Mouse (Mus musculus): ENCODE results near the gene Eri2. TPM values are rescaled to one million over a fixed set of nuclear protein-coding genes. Genes with fewer than 3 reads are reported as not detected.
"Not testable (repeated sequence)": the region's sequence is repeated elsewhere in the genome, so short reads cannot be mapped to it uniquely, and the experiment has no call there.

Eri2 gene
- polyA plus RNA-seq, 1 experiment from 2014 or later, result 24.5 TPM

DNA sequence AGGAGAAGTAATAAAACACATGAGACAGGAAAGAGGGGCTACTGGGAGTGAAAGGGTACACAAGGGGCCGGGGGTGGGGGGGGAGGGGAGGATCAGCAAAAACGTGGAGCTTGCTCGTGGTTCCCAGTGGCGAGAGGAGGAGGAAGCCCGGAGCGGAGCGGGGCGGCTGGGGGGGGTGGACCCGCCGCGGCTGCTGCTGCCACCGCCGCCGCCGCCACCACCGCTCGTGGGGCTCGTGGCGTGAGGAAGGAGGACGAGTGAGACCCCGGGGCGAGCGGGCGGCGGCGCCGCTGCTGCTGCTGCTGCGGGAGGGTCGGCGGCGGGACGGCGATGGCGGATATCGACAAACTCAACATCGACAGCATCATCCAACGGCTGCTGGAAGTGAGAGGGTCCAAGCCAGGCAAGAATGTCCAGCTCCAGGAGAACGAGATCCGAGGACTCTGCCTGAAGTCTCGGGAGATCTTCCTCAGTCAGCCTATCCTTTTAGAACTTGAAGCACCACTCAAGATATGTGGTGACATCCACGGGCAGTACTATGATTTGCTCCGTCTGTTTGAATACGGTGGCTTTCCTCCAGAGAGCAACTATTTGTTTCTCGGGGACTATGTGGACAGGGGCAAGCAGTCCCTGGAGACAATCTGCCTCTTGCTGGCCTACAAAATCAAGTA, 53.9 kb downstream of the Eri2 start:
- Histone ChIP-seq H3K4me3 (peak overlapping the region; percentile 40), H3K4me2 (peak overlapping the region; percentile 55), H3K9ac (peak overlapping the region; percentile 64)
- ATAC-seq (ENCODE audit: insufficient number of reproducible peaks, insufficient read depth, low FRiP score, low TSS enrichment, low read depth), result peak; percentile 32; the same call in 1 of the 2 replicates
- not testable (repeated sequence) for H3K27me3 ChIP-seq, H3K27ac ChIP-seq, H3K36me3 ChIP-seq, H3K4me1 ChIP-seq, H3K9me3 ChIP-seq
- 7% methylated on average over 29 of the region's 44 CpGs for WGBS

- H3K27ac ChIP-seq, result no peak overlapping the region
- no peak overlapping the region for H3K4me2 ChIP-seq
- H3K36me3 ChIP-seq, result no peaks in the 10 kb centered on the region
- 0 out of 2 replicates have a peak, but pooled peaks have one; percentile 37 for ATAC-seq (ENCODE audit: insufficient number of reproducible peaks, insufficient read depth, low FRiP score, low TSS enrichment, low read depth)
- no peaks in the 10 kb centered on the region for H3K9me3 ChIP-seq
- 93% methylated on average over 2 of the region's 2 CpGs for WGBS
- no peaks in the 10 kb centered on the region for H3K27me3 ChIP-seq
- H3K4me3 ChIP-seq, result no peak overlapping the region
- H3K9ac ChIP-seq, result no peak overlapping the region
- H3K4me1 ChIP-seq, result no peaks in the 10 kb centered on the region
Observed at GRCm38 (mm10) chr7:119738877-119739276, 55.0 kb downstream of the Eri2 start.

DNA sequence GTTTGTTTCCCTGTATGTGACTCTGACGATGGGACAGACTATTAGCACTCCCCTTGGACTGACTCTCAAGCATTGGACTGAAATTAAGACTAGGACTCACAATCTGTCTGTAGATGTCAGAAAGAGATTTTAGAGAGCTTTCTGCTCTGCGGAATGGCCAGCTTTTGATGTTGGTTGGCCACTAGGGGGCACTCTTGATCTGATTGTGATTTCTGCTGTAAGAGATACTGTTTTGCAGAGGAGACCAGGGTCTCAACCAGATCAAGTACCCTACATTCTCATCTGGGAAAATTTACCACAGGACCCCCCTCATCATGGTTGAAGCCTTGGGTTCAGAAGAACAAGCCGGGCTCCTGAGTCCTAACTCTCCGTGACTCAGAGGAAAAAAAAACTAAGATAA, 62.6 kb downstream of the Eri2 start:
- not testable (repeated sequence) for H3K27ac ChIP-seq; ATAC-seq (ENCODE audit: insufficient number of reproducible peaks, insufficient read depth, low FRiP score, low TSS enrichment, low read depth); H3K36me3 ChIP-seq; H3K9ac ChIP-seq; H3K9me3 ChIP-seq; H3K27me3 ChIP-seq; H3K4me1 ChIP-seq; H3K4me3 ChIP-seq; H3K4me2 ChIP-seq
- 80% methylated on average over 4 of the region's 4 CpGs for WGBS

DNA sequence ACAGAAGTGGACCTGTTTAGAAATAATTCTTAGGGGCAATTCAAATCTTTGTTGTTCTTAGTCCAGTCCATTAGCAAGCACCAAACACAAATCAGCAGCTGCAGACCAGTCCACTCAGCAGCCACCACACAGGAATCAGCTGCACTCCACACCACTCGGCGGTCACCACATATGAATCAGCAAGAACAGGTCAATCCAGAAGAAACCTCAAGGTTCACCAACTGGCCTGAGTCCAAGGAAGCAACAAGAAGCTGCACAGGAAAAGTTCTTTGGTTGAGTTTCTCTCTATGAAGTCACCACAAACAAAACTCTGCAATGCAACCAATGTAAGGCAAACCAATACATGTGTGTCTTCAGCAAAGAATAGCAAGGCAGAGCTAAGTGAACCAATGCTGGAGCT, 66.2 kb downstream of the Eri2 start:
- Histone ChIP-seq H3K36me3 (no peaks in the 10 kb centered on the region), H3K4me3 (no peak overlapping the region), H3K27ac (no peak overlapping the region), H3K9me3 (no peaks in the 10 kb centered on the region), H3K27me3 (no peaks in the 10 kb centered on the region), H3K9ac (no peak overlapping the region), H3K4me1 (no peaks in the 10 kb centered on the region), H3K4me2 (no peak overlapping the region)
- 83% methylated on average over 2 of the region's 2 CpGs for WGBS
- ATAC-seq (ENCODE audit: insufficient number of reproducible peaks, insufficient read depth, low FRiP score, low TSS enrichment, low read depth), result no peak

DNA sequence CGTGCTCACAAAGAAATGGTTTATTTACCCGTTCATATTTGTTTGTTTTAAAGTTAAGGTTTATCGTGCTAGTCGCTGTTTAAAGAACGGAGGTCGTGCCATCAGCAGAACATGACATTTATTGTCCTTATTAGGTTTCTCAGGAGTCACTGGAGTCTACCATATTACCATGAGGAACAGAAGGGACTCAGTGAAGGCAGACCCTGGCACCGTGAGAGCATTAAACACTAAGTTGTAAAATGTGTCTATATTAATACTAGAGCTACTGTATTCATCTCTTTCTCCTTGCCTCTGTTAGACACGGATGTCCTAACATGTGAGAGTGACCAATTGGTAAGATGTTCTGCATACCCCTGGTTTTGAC, 72.9 kb downstream of the Eri2 start:
- Histone ChIP-seq H3K27ac (peak overlapping the region; percentile 74; the same call in 1 of the 2 replicates), H3K9me3 (no peaks in the 10 kb centered on the region)
- ATAC-seq (ENCODE audit: insufficient number of reproducible peaks, insufficient read depth, low FRiP score, low TSS enrichment, low read depth), result no peak

GRCm38 (mm10) chr7:119720253-119720946, 73.5 kb downstream of the Eri2 start, which contains the start of gene Thumpd1:
Gene Thumpd1, minus strand, starts transcription at chr7:119720798.
- peak within 1 kb of the TSS; percentile 93 for H3K9ac ChIP-seq
- peaks cover 9% of the 10 kb centered on the region for H3K4me1 ChIP-seq
- no peaks in the 10 kb centered on the region for H3K9me3 ChIP-seq
- peak within 1 kb of the TSS; percentile 85 for H3K4me2 ChIP-seq
- WGBS, result under 1% methylated on average over 60 of the region's 60 CpGs
- peaks cover 35% of the 10 kb centered on the region for H3K36me3 ChIP-seq
- ATAC-seq (ENCODE audit: insufficient number of reproducible peaks, insufficient read depth, low FRiP score, low TSS enrichment, low read depth), result peak; percentile 81
- no peaks in the 10 kb centered on the region for H3K27me3 ChIP-seq
- peak within 1 kb of the TSS; percentile 97 for H3K4me3 ChIP-seq
- H3K27ac ChIP-seq, result peak within 1 kb of the TSS; percentile 74

More for the DNA sequence above, 72.9 kb downstream of the Eri2 start:
- Histone ChIP-seq H3K4me3 (peak overlapping the region; percentile 97), H3K4me1 (peaks cover 9% of the 10 kb centered on the region), H3K36me3 (peaks cover 30% of the 10 kb centered on the region), H3K9ac (peak overlapping the region; percentile 93), H3K27me3 (no peaks in the 10 kb centered on the region), H3K4me2 (peak overlapping the region; percentile 85)
- WGBS, result 13% methylated on average over 8 of the region's 8 CpGs

Other genes with a start within 250 kb of the Eri2 start
- not detected in 2 replicates for gene Acsm2, start 239.7 kb downstream of the Eri2 start, polyA plus RNA-seq (2015; fragmentation: Nextera tagmentation; extraction: Ambion mirVana)
- 0.96 TPM in 1 of 2 replicates, not detected in the other for gene Acsm1, start 187.0 kb downstream of the Eri2 start, polyA plus RNA-seq (2015; fragmentation: Nextera tagmentation; extraction: Ambion mirVana)
- 3.1 and 10.5 TPM in 2 replicates for gene Acsm4, start 104.0 kb downstream of the Eri2 start, polyA plus RNA-seq (2015; fragmentation: Nextera tagmentation; extraction: Ambion mirVana)
- 78.2 and 83.5 TPM in 2 replicates for gene Thumpd1, start 73.3 kb downstream of the Eri2 start, polyA plus RNA-seq (2015; fragmentation: Nextera tagmentation; extraction: Ambion mirVana)
- 0.18 and 0.32 TPM in 2 replicates for gene Acsm3, start 33.1 kb downstream of the Eri2 start, polyA plus RNA-seq (2015; fragmentation: Nextera tagmentation; extraction: Ambion mirVana)
- 23.4 and 29.1 TPM in 2 replicates for gene Rexo5, start 52 bp downstream of the Eri2 start, polyA plus RNA-seq (2015; fragmentation: Nextera tagmentation; extraction: Ambion mirVana)
- gene Lyrm1, start 101.8 kb upstream of the Eri2 start, polyA plus RNA-seq (2015; fragmentation: Nextera tagmentation; extraction: Ambion mirVana), result 10.6 and 12.4 TPM in 2 replicates
- gene Dcun1d3, start 102.2 kb upstream of the Eri2 start, polyA plus RNA-seq (2015; fragmentation: Nextera tagmentation; extraction: Ambion mirVana), result 10.6 and 13.2 TPM in 2 replicates